Mouse (Mus musculus): ENCODE measurements at regions not wholly inside any gene's neighbourhood (a gene's known extent, or its start where the extent isn't known, plus 50 kb on each side); places are given as distances from the start of the nearest gene placed in this dataset.

DNA sequence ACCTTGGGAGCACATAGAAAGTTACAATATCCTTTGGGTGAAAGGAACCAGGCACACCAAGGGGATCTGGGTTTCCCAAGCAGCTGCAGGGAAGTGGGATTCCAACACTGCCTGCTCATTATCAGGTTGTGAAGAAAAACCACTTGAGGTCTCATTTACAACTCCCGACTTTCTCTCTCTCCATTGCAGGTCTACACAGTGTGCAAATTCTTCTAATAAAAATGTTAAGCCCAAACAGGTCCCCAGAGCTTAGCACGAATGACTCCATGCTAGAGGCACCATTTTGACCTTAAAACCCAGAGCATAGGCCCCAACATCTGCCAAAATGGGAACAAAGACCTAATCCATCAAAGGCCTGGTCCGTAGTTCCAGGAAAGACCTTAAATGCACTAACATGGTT is 231.3 kb upstream of the Nrip1 start:
- ATAC-seq: no peak
- Histone ChIP-seq H3K4me1 (replicated peaks) (0 out of 2 replicates have a peak, but pooled peaks cover 3% of the 10 kb centered on the region), H3K36me3 (no peaks in the 10 kb centered on the region), H3K27me3 (no peaks in the 10 kb centered on the region), H3K27ac (no peak overlapping the region), H3K9me3 (no peaks in the 10 kb centered on the region), H3K4me2 (replicated peaks) (no peak overlapping the region), H3K4me3 (replicated peaks) (no peak overlapping the region), H3K9ac (replicated peaks) (no peak overlapping the region)
- 43% methylated on average over 3 of the region's 3 CpGs for WGBS

DNA sequence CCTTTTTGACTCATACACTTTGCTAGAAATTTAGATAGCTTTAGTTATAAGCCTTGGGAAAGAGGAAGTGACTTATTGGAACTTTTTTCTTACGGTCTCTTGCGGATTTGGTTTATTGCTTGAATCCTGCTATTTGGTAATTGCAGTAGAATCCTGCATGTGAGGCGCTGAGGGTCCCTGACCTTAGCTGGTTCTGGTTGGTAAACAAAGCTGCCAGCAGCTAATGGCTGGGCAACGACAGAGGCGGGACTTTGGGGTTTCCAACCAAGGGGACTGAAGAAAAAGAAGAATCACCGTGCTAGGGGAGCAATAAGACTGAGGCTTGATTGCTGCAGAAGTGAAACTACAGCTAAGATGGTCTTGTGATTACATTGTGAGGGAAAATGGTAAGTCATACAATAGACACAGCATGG is 230.2 kb upstream of the Nrip1 start:
- H3K4me2 ChIP-seq (replicated peaks): no peak overlapping the region
- H3K27me3 ChIP-seq: no peaks in the 10 kb centered on the region
- H3K9me3 ChIP-seq: no peaks in the 10 kb centered on the region
- H3K4me1 ChIP-seq (replicated peaks): 0 out of 2 replicates have a peak, but pooled peaks cover 3% of the 10 kb centered on the region
- H3K27ac ChIP-seq: no peak overlapping the region
- H3K36me3 ChIP-seq: no peaks in the 10 kb centered on the region
- 81% methylated on average over 6 of the region's 6 CpGs for WGBS
- no peak for ATAC-seq
- H3K9ac ChIP-seq (replicated peaks): no peak overlapping the region
- H3K4me3 ChIP-seq (replicated peaks): no peak overlapping the region

DNA sequence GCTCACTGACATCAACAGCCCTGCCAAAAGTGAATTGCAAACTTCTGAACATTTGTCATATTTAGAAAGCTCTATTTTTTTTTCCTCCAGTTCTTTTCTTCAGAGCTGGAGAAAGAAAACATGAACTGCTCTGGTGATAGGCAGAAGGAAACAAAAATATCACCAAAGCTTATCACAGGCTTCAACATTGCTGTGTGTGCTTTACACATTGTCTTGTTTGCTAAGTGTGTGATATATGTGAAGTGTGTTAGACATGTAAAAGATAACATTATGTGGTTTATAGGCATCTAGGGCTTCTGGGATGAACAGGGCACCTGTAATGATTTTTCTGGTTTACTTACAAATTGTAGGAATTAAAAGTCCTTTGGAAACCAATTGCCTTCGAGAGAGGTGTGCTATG is 229.8 kb upstream of the Nrip1 start:
- H3K27me3 ChIP-seq: no peaks in the 10 kb centered on the region
- H3K4me1 ChIP-seq (replicated peaks): 0 out of 2 replicates have a peak, but pooled peaks cover 3% of the 10 kb centered on the region
- H3K27ac ChIP-seq: no peak overlapping the region
- no peak overlapping the region for H3K9ac ChIP-seq (replicated peaks)
- no peak for ATAC-seq
- H3K4me3 ChIP-seq (replicated peaks): no peak overlapping the region
- no peak overlapping the region for H3K4me2 ChIP-seq (replicated peaks)
- no peaks in the 10 kb centered on the region for H3K9me3 ChIP-seq
- WGBS: 79% methylated on average over 1 of the region's 1 CpGs
- H3K36me3 ChIP-seq: no peaks in the 10 kb centered on the region

DNA sequence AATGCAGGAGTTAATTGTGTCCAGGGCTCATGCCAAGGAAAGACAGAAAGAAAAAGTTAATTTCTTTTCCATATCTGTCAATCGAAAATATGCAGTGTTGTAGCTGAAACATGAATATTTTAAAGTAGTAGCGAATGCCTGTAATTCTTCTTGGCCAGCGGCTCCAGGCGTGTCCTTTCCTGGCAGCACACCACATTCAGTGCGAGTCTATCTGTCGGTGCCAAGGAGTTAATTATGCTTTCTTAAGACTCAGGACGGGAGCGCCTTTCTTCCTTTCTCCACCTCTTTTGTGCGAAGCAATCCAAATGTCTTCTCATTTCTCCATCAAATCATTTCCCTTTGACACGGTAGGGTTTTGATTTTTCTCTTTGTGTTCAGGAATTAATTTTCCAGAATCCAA is 226.5 kb upstream of the Nrip1 start:
- H3K4me2 ChIP-seq (replicated peaks): no peak overlapping the region

DNA sequence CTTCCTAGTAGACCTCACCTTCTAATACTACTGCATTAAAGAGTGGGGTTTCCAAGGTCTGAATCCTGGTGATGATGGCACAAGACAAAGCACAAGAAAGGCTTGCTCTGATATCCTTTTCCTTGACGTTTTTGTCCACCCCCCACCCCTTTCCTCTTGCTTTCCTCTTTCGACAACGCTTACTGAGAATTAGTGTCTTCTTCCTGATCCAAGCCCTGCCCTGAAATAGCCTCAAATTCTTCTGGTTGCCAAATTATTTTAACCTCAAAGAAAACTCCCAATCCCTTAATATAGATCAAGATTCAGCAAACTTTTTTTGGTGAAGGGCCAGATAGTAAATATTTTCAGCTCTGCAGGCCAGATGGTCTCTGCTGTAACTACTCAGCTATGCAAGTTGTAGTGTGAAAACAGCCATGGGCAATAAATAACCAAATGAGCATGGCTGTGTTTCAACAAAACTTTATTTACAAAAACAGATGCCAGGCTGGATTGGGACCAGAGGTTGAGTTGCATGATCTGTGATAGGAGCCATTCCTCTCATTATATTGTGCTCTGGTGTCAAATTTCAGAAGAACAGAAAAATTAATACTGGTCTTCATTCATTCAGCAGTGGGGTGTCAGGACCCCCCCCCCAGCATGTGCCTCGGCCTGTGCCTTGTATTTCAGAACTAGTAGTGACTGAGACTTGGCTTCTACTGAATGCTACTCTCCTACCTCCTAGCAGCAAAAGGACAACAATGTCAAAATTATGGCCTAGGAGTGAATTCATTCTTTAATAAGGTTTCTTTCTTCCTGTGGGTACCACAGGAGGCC is 218.5 kb upstream of the Nrip1 start:
- WGBS: 87% methylated on average over 4 of the region's 4 CpGs
- H3K27ac ChIP-seq: no peak overlapping the region
- H3K4me2 ChIP-seq (replicated peaks): no peak overlapping the region
- no peak for ATAC-seq
- H3K36me3 ChIP-seq: no peaks in the 10 kb centered on the region
- H3K4me1 ChIP-seq (replicated peaks): no peaks in the 10 kb centered on the region
- no peak overlapping the region for H3K4me3 ChIP-seq (replicated peaks)
- H3K9ac ChIP-seq (replicated peaks): no peak overlapping the region
- H3K27me3 ChIP-seq: no peaks in the 10 kb centered on the region
- H3K9me3 ChIP-seq: no peaks in the 10 kb centered on the region

More for the DNA sequence above, 226.5 kb upstream of the Nrip1 start:
- no peaks in the 10 kb centered on the region for H3K27me3 ChIP-seq
- H3K9ac ChIP-seq (replicated peaks): no peak overlapping the region
- H3K36me3 ChIP-seq: no peaks in the 10 kb centered on the region
- 0 out of 2 replicates have a peak, but pooled peaks cover 3% of the 10 kb centered on the region for H3K4me1 ChIP-seq (replicated peaks)
- H3K9me3 ChIP-seq: no peaks in the 10 kb centered on the region
- ATAC-seq: no peak
- no peak overlapping the region for H3K27ac ChIP-seq
- WGBS: 65% methylated on average over 10 of the region's 10 CpGs
- H3K4me3 ChIP-seq (replicated peaks): no peak overlapping the region

DNA sequence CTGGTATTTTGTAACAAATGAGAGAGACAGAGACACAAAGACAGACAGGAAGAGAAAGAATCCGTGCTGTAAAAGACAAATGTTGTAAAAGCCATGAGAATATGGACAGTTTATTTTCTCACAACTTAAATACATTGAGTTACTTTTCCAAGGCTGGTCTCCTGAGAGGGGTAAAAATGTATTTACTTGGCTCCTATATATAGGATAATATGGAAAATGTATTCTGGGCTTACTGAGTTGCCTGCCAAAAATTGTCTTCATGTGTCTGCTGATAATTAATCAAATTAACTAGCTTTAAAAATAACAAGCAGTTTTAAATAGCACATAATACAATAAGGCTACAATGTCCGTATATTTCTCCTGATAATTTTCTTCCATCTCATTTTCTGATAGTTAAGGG is 216.2 kb upstream of the Nrip1 start:
- Histone ChIP-seq H3K4me2 (replicated peaks) (no peak overlapping the region), H3K36me3 (no peaks in the 10 kb centered on the region), H3K9me3 (no peaks in the 10 kb centered on the region), H3K27ac (no peak overlapping the region), H3K4me1 (replicated peaks) (no peaks in the 10 kb centered on the region), H3K9ac (replicated peaks) (no peak overlapping the region), H3K4me3 (replicated peaks) (no peak overlapping the region), H3K27me3 (no peaks in the 10 kb centered on the region)
- WGBS: 83% methylated on average over 2 of the region's 2 CpGs
- no peak for ATAC-seq

DNA sequence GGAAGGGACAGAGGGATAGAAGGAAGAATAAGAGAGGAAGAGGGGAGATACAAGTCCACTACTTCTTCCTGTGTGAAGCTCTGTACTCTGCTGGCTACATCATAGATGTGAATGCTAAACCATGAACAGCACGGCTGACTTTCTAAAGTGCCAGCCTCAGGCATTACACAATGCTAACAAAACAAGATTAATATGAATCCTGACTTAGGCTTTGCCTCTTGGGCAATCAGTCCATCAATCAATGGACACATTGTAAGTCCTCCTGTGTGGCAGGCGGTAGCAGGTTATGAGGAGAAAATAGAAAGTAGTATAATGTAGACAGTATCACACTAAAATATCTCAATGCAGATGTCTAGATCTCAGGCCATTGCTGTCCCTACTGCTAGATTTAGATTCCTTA is 203.6 kb upstream of the Nrip1 start:
- 89% methylated on average over 2 of the region's 2 CpGs for WGBS
- H3K36me3 ChIP-seq: no peaks in the 10 kb centered on the region
- H3K4me2 ChIP-seq (replicated peaks): no peak overlapping the region
- H3K4me3 ChIP-seq (replicated peaks): no peak overlapping the region
- no peak for ATAC-seq
- H3K27me3 ChIP-seq: no peaks in the 10 kb centered on the region
- no peak overlapping the region for H3K27ac ChIP-seq
- H3K4me1 ChIP-seq (replicated peaks): no peaks in the 10 kb centered on the region
- H3K9ac ChIP-seq (replicated peaks): no peak overlapping the region
- no peaks in the 10 kb centered on the region for H3K9me3 ChIP-seq

DNA sequence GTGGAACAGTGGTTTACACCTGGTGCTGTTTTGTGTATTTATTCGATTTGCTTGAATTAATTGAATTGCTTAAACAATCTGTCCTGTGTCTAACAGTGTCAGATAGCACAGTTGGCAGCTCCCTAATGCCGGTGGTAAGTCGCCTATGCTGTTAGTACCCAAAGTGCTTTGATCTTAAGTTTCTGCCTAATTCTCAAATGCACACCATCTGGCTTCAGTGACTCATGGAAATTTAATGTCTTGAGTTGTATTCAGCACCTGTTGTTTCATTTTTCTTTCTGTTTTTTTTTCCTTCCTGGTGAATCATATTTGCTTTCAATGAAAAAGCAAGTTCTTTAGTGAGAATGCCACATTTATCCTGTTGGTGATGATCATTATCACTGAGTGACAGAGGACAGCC is 201.7 kb upstream of the Nrip1 start:
- no peak overlapping the region for H3K4me3 ChIP-seq (replicated peaks)
- H3K9ac ChIP-seq (replicated peaks): no peak overlapping the region
- no peaks in the 10 kb centered on the region for H3K9me3 ChIP-seq
- H3K27me3 ChIP-seq: no peaks in the 10 kb centered on the region
- H3K4me1 ChIP-seq (replicated peaks): no peaks in the 10 kb centered on the region
- no peaks in the 10 kb centered on the region for H3K36me3 ChIP-seq
- ATAC-seq: no peak
- WGBS: 73% methylated on average over 3 of the region's 3 CpGs
- H3K27ac ChIP-seq: no peak overlapping the region
- H3K4me2 ChIP-seq (replicated peaks): no peak overlapping the region

DNA sequence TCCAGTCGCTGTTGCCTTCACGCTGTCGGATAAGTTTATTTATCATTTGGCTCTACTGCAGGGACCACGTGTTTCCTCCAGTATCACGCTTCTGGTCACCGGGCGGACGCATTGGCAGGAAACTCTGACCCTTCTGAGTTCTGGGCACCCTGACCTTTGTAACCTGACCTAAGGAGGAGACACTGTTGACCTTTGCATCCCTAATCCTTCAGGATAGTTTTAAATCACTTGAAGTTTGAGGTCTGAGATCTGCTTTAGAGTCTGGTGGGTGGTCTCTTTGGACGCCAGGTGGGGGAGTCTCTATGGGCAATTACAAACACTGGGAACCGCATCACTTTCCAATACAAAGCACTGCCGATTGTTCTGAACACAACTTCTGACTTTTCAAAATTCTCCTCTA is 192.6 kb upstream of the Nrip1 start:
- no peaks in the 10 kb centered on the region for H3K36me3 ChIP-seq
- H3K9ac ChIP-seq (replicated peaks): no peak overlapping the region
- H3K4me1 ChIP-seq (replicated peaks): no peaks in the 10 kb centered on the region
- no peak for ATAC-seq
- 0 out of 2 replicates have a peak, but pooled peaks cover 3% of the 10 kb centered on the region for H3K27me3 ChIP-seq
- H3K4me2 ChIP-seq (replicated peaks): no peak overlapping the region
- no peak overlapping the region for H3K4me3 ChIP-seq (replicated peaks)
- no peak overlapping the region for H3K27ac ChIP-seq
- WGBS: 25% methylated on average over 11 of the region's 11 CpGs
- H3K9me3 ChIP-seq: no peaks in the 10 kb centered on the region

DNA sequence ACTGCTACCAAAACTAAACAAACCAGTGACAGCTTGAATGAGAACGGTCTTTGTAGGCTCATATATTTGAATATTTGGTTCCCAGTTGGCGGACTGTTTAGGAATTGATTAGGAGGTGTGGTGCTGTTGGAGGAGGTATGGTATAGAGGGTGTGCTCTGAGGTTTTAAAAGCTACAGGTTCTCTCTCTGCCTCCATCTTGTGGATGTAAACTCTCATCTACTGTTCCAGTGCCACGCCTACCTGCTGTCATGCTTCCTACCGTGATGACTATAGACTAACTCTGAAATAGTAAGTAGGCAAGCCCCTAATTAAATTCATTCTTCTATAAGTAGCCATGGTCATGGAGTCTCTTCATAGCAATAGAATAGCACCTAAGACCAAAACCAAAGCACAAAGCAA is 181.2 kb upstream of the Nrip1 start:
- H3K36me3 ChIP-seq: no peaks in the 10 kb centered on the region
- no peaks in the 10 kb centered on the region for H3K9me3 ChIP-seq
- no peaks in the 10 kb centered on the region for H3K4me1 ChIP-seq (replicated peaks)
- H3K9ac ChIP-seq (replicated peaks): no peak overlapping the region
- WGBS: 88% methylated on average over 4 of the region's 4 CpGs
- H3K4me3 ChIP-seq (replicated peaks): no peak overlapping the region
- H3K27ac ChIP-seq: no peak overlapping the region
- no peak for ATAC-seq
- H3K4me2 ChIP-seq (replicated peaks): no peak overlapping the region
- H3K27me3 ChIP-seq: no peaks in the 10 kb centered on the region

DNA sequence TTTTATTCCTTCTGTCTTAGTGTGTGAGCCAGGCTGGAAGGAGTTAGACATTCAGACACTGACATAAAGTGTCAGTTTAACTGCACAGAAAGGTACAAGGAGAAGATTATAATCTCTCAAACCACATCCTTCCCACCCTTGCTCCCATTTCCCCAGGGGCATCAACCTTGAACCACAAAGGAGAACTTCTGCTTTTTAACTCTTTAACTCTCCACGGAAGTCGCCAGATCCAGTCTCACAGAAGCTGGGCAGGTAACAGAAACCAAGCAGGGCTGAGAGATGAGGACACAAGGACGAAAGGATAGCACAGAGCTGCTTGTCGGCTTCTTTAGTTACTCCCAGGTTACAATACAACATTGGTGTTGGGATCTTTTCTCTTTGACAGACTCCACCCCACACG is 176.0 kb upstream of the Nrip1 start:
- ATAC-seq: no peak
- Histone ChIP-seq H3K4me2 (replicated peaks) (no peak overlapping the region), H3K9me3 (no peaks in the 10 kb centered on the region), H3K27ac (no peak overlapping the region), H3K4me1 (replicated peaks) (no peaks in the 10 kb centered on the region), H3K4me3 (replicated peaks) (no peak overlapping the region), H3K36me3 (no peaks in the 10 kb centered on the region), H3K27me3 (no peaks in the 10 kb centered on the region), H3K9ac (replicated peaks) (no peak overlapping the region)
- 93% methylated on average over 5 of the region's 5 CpGs for WGBS

DNA sequence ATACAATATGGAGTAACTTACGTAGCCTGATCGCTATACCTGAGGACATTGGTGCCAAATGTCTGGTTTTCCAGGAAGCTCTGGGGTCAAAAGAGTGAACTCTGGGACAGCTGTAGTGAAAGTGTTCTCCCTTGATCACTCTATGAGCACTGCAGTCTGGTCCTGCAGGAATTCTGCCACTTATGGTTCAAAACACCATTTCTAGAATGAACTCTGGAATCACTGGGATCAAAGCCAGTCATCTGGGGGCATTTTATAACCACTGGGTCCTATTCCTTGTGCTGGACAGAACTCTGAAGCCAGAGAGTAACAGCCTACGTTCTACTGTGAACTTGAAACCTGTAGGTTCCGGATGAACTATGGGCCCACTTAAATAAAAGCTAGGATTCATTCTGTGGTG is 173.5 kb upstream of the Nrip1 start:
- 95% methylated on average over 4 of the region's 4 CpGs for WGBS
- no peaks in the 10 kb centered on the region for H3K4me1 ChIP-seq (replicated peaks)
- H3K4me2 ChIP-seq (replicated peaks): no peak overlapping the region
- H3K4me3 ChIP-seq (replicated peaks): no peak overlapping the region
- no peak for ATAC-seq
- H3K9me3 ChIP-seq: no peaks in the 10 kb centered on the region
- H3K27ac ChIP-seq: no peak overlapping the region
- no peaks in the 10 kb centered on the region for H3K36me3 ChIP-seq
- H3K9ac ChIP-seq (replicated peaks): no peak overlapping the region
- H3K27me3 ChIP-seq: no peaks in the 10 kb centered on the region

DNA sequence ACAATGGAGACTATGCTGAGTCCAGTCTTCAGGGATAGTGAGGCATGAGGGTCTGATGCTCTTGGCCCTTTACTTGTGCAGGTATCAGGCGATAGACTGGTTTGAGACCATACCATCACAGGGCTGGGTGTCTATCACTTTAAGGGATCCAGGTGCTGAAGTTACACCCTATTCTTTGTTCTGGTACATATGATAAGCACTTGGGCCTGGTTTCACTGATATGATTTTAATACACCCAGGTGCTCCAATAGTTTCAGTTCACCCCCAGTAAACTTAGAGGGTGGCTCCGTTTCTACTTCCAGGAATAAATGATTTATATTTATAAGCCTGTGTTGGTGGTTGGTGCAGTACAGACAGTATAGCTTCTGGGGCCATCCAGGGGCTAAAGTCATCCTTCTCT is 173.0 kb upstream of the Nrip1 start:
- ATAC-seq: no peak

More for the DNA sequence above, 173.0 kb upstream of the Nrip1 start:
- 90% methylated on average over 2 of the region's 2 CpGs for WGBS
- H3K9me3 ChIP-seq: no peaks in the 10 kb centered on the region
- H3K4me2 ChIP-seq (replicated peaks): no peak overlapping the region
- H3K36me3 ChIP-seq: no peaks in the 10 kb centered on the region
- H3K27me3 ChIP-seq: no peaks in the 10 kb centered on the region
- H3K4me1 ChIP-seq (replicated peaks): no peaks in the 10 kb centered on the region
- no peak overlapping the region for H3K4me3 ChIP-seq (replicated peaks)
- no peak overlapping the region for H3K9ac ChIP-seq (replicated peaks)
- H3K27ac ChIP-seq: no peak overlapping the region
